Mouse (Mus musculus): ENCODE results near the gene Rassf3.

DNA sequence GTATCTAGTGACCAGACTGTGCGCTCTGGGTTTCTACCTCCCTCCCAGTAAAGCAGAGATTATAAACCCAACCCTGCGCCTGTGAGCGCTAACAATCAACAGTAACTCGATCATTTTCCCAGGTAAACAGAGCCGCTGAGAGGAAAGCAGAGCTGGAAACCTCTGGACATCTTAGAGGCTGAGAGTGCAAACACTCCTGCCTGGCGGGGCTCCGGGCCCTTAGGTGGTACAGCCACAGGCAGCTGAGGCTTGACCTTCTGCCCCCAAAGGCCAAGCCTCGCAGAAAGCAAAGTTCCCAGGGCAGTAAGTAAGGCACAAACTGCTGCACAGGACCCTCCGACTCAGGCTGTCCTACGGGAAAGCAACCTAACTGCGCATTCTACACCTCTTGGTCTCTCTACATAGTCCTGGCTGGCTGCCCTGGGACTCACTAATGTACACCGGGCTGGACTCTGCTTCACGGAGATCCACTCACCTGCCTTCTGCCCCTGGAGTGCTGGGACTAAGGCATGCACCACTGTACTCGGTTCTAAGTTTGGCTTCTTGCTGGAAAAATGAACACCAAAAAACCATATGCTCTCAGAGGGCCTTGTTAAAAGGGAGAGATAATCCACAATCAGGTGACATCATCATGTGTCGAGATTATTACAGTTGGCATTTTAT is 41.6 kb downstream of the Rassf3 start:
- TF ChIP-seq POLR2A (IDR thresholded peaks at IDR 0.05; ENCODE audit: control insufficient read depth, low read depth, low read length) (no peak), CTCF (IDR thresholded peaks at IDR 0.05; ENCODE audit: control insufficient read depth, insufficient read depth, insufficient replicate concordance, low read depth, low read length) (no peak)
